Mouse (Mus musculus) midbrain, embryonic 12.5 days (tissue): Measurements from ENCODE around the gene Lyrm4. TPM values are rescaled to one million over a fixed set of nuclear protein-coding genes. Genes with fewer than 3 reads are reported as not detected.

Experiments used
- ATAC-seq: fragments of 200-750 bp; cut with Nextera tagmentation; 2 replicates; pipeline ENCODE4 v1.8.0; 2017; ENCODE audit warnings: low read depth, moderate TSS enrichment, moderate library complexity; ENCODE audit not compliant: low FRiP score
- H3K27ac ChIP-seq: fragments of 300-500 bp; sonication (generic); replicated peaks from 2 replicates; pipeline ENCODE4 v1.5.1; 2016; ENCODE audit warnings: mild to moderate bottlenecking
- H3K27me3 ChIP-seq: fragments of 300-500 bp; sonication (generic); 2 replicates; pipeline ENCODE4 v1.6.1; 2016; ENCODE audit warnings: mild to moderate bottlenecking
- H3K36me3 ChIP-seq: fragments of 300-500 bp; sonication (generic); 2 replicates; pipeline ENCODE4 v1.6.1; 2016
- H3K4me1 ChIP-seq: fragments of 300-500 bp; sonication (generic); 2 replicates; pipeline ENCODE4 v1.6.1; 2016
- H3K4me2 ChIP-seq: fragments of 300-500 bp; sonication (generic); replicated peaks from 2 replicates; pipeline ENCODE4 v1.6.1; 2016; ENCODE audit warnings: mild to moderate bottlenecking, moderate library complexity
- H3K4me3 ChIP-seq: fragments of 300-500 bp; sonication (generic); 2 replicates; pipeline ENCODE4 v1.5.1; 2016; ENCODE audit warnings: mild to moderate bottlenecking
- H3K9ac ChIP-seq: fragments of 300-500 bp; sonication (generic); replicated peaks from 2 replicates; pipeline ENCODE4 v1.6.1; 2016; ENCODE audit warnings: mild to moderate bottlenecking, moderate library complexity
- H3K9me3 ChIP-seq: fragments of 300-500 bp; sonication (generic); 2 replicates; pipeline ENCODE4 v1.6.1; 2016; ENCODE audit warnings: mild to moderate bottlenecking
- WGBS: fragments of 180-500 bp; shearing (Covaris S2); methylation state at CpG from one replicate; pipeline ENCODE4 v1.1.7; 2016; 5-methylcytosine and 5-hydroxymethylcytosine counted together
- polyA plus RNA-seq: library from polyadenylated mRNA; unstranded; fragments of >200 nt; fragmentation: Nextera tagmentation; extraction: Ambion mirVana; gene quantifications from 2 replicates; pipeline ENCODE4 v1.2.1, GENCODE M21; 2016

Gene Lyrm4
- polyA plus RNA-seq, 1 experiment from 2014 or later, result 22.1 TPM

GRCm38 (mm10) chr13:36087427-36087826 lies 29.9 kb downstream of the Lyrm4 start:
- WGBS, result 95% methylated on average over 2 of the region's 2 CpGs
- Histone ChIP-seq H3K4me1 (no peaks in the 10 kb centered on the region), H3K36me3 (peaks cover 4% of the 10 kb centered on the region; the same call in 1 of the 2 replicates), H3K27ac (no peak overlapping the region), H3K4me2 (no peak overlapping the region), H3K4me3 (no peak overlapping the region), H3K27me3 (no peaks in the 10 kb centered on the region), H3K9me3 (no peaks in the 10 kb centered on the region), H3K9ac (no peak overlapping the region)
- no peak for ATAC-seq

DNA sequence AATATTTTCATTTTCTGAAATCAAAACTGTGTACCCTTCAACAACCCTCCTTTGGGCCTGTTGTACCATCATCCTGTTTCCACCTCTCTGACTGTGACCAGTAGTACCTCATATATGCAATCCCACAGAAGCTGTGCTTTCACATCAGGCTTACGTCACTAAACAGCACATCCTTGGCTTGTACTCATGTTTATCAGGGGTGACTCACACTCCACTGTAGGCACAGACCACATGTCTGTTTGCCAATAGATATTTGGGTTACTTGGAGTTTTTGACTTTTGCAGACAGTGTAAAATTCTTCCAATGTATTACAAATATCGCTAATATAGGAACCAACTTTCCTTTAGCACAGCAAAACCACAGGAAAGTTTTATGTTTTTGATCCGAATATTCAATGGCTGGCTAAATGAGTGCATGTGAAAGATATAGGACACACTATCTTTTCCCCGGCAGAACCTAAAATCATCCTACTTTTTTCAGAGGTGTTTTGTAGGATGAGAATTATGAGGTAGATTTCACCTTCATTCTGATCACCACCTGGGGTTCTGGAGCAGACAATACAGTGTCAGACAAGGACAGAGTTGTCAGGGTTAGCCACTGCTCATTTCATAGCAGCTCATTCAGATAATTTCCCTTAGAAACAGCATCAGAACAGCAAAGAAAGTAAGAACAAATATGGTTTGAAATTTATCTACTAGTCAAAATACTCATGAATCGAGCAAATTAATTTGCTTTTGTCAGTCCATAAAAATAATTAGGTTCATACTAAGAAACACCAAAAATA lies 30.5 kb downstream of the Lyrm4 start:
- H3K9me3 ChIP-seq, result no peaks in the 10 kb centered on the region
- no peak overlapping the region for H3K27ac ChIP-seq
- H3K4me3 ChIP-seq, result no peak overlapping the region
- no peak for ATAC-seq
- no peaks in the 10 kb centered on the region for H3K4me1 ChIP-seq
- no peak overlapping the region for H3K4me2 ChIP-seq
- H3K36me3 ChIP-seq, result peaks cover 4% of the 10 kb centered on the region; the same call in 1 of the 2 replicates
- no peaks in the 10 kb centered on the region for H3K27me3 ChIP-seq
- WGBS, result 95% methylated on average over 5 of the region's 5 CpGs
- no peak overlapping the region for H3K9ac ChIP-seq

- Histone ChIP-seq H3K4me3 (no peak overlapping the region), H3K27me3 (no peaks in the 10 kb centered on the region), H3K4me1 (no peaks in the 10 kb centered on the region), H3K36me3 (peaks cover 4% of the 10 kb centered on the region), H3K4me2 (no peak overlapping the region), H3K9ac (no peak overlapping the region), H3K27ac (no peak overlapping the region), H3K9me3 (no peaks in the 10 kb centered on the region)
- ATAC-seq, result no peak
- 91% methylated on average over 3 of the region's 3 CpGs for whole genome bisulfite sequencing
These were observed 31.4 kb downstream of the Lyrm4 start for GRCm38 (mm10) chr13:36085971-36086370.

GRCm38 (mm10) chr13:36084701-36085100 lies 32.6 kb downstream of the Lyrm4 start:
- Histone ChIP-seq H3K4me2 (no peak overlapping the region), H3K9ac (no peak overlapping the region), H3K4me1 (no peaks in the 10 kb centered on the region), H3K4me3 (no peak overlapping the region), H3K36me3 (peaks cover 4% of the 10 kb centered on the region), H3K9me3 (no peaks in the 10 kb centered on the region), H3K27ac (no peak overlapping the region), H3K27me3 (no peaks in the 10 kb centered on the region)
- ATAC-seq, result no peak
- 88% methylated on average over 3 of the region's 3 CpGs for WGBS

DNA sequence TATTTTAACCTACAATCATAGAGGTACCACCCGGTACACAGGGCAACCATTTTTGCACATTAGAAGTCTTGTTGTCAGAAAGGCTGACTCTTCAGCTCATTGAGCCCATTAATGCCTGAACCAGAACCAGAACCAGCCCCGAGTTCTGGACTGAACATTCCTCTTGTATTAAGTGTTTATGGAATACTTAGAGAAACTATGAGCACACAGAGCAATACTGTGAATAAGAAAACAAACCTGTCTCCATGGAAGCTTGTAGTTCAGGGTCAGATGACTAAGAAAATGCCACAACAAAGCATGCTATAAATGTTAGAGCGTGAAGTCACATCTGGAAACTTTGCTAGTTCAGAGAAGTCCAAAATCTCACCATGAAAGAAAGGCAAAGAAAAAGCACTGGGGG lies 35.7 kb downstream of the Lyrm4 start:
- H3K9me3 ChIP-seq, result no peaks in the 10 kb centered on the region
- no peak overlapping the region for H3K9ac ChIP-seq
- no peaks in the 10 kb centered on the region; the same call in 1 of the 2 replicates for H3K36me3 ChIP-seq
- H3K4me1 ChIP-seq, result no peaks in the 10 kb centered on the region
- WGBS, result 85% methylated on average over 3 of the region's 3 CpGs
- H3K4me3 ChIP-seq, result no peak overlapping the region
- no peak overlapping the region for H3K4me2 ChIP-seq
- H3K27me3 ChIP-seq, result no peaks in the 10 kb centered on the region
- ATAC-seq, result no peak
- no peak overlapping the region for H3K27ac ChIP-seq

DNA sequence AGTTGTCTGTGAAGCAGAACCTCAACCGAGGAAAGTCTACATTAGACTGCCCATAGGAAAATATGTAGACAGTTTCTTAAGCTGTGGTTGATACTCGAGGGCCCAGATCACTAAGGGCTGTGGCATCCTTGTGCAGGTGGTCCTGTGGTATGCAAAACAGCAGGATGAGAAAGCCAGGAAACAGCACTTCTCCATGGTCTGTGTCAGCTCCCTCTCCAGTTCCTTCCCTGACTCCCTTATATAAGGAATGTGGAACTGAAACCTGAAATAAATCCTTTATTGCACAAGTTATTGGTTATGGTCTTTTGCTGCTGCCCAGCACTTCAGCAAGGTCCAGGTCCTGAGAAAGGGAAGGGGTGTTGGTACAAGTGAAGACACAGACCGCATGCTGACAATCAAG lies 42.8 kb downstream of the Lyrm4 start:
- WGBS, result 93% methylated on average over 3 of the region's 3 CpGs

GRCm38 (mm10) chr13:36066676-36067075 lies 50.6 kb downstream of the Lyrm4 start:
- Histone ChIP-seq H3K9ac (no peak overlapping the region), H3K36me3 (no peaks in the 10 kb centered on the region), H3K4me3 (no peak overlapping the region), H3K27ac (no peak overlapping the region), H3K9me3 (no peaks in the 10 kb centered on the region), H3K4me1 (no peaks in the 10 kb centered on the region), H3K27me3 (no peaks in the 10 kb centered on the region), H3K4me2 (no peak overlapping the region)
- 63% methylated on average over 2 of the region's 2 CpGs for WGBS
- no peak for ATAC-seq

More for the DNA sequence above, 42.8 kb downstream of the Lyrm4 start:
- Histone ChIP-seq H3K27ac (no peak overlapping the region), H3K36me3 (no peaks in the 10 kb centered on the region), H3K4me1 (no peaks in the 10 kb centered on the region), H3K27me3 (no peaks in the 10 kb centered on the region), H3K9me3 (no peaks in the 10 kb centered on the region), H3K4me2 (no peak overlapping the region), H3K4me3 (no peak overlapping the region), H3K9ac (no peak overlapping the region)
- no peak for ATAC-seq

- Histone ChIP-seq H3K9me3 (no peaks in the 10 kb centered on the region), H3K27me3 (no peaks in the 10 kb centered on the region), H3K36me3 (no peaks in the 10 kb centered on the region), H3K27ac (no peak overlapping the region), H3K4me3 (no peak overlapping the region), H3K4me1 (peaks cover 6% of the 10 kb centered on the region; the same call in 1 of the 2 replicates), H3K4me2 (no peak overlapping the region), H3K9ac (no peak overlapping the region)
- no peak for ATAC-seq
- 79% methylated on average over 2 of the region's 2 CpGs for WGBS
These were observed 59.8 kb downstream of the Lyrm4 start for GRCm38 (mm10) chr13:36057489-36057888.

- Histone ChIP-seq H3K27ac (no peak overlapping the region), H3K36me3 (no peaks in the 10 kb centered on the region), H3K27me3 (no peaks in the 10 kb centered on the region), H3K4me2 (no peak overlapping the region), H3K9me3 (no peaks in the 10 kb centered on the region), H3K9ac (no peak overlapping the region), H3K4me3 (no peak overlapping the region), H3K4me1 (peaks cover 6% of the 10 kb centered on the region; the same call in 1 of the 2 replicates)
- no peak for ATAC-seq
- 89% methylated on average over 4 of the region's 4 CpGs for WGBS
These were observed 60.4 kb downstream of the Lyrm4 start for GRCm38 (mm10) chr13:36056925-36057324.

- Histone ChIP-seq H3K9ac (no peak overlapping the region), H3K27me3 (no peaks in the 10 kb centered on the region), H3K27ac (no peak overlapping the region), H3K9me3 (no peaks in the 10 kb centered on the region), H3K4me3 (no peak overlapping the region), H3K4me2 (no peak overlapping the region), H3K4me1 (peaks cover 6% of the 10 kb centered on the region; the same call in 1 of the 2 replicates), H3K36me3 (no peaks in the 10 kb centered on the region)
- WGBS, result 73% methylated on average over 1 of the region's 1 CpGs
- no peak for ATAC-seq
These were observed 60.8 kb downstream of the Lyrm4 start for GRCm38 (mm10) chr13:36056509-36056908.

- H3K9me3 ChIP-seq, result no peaks in the 10 kb centered on the region
- H3K36me3 ChIP-seq, result no peaks in the 10 kb centered on the region
- no peak overlapping the region for H3K4me2 ChIP-seq
- no peaks in the 10 kb centered on the region for H3K4me1 ChIP-seq
- H3K27ac ChIP-seq, result no peak overlapping the region
- H3K27me3 ChIP-seq, result no peaks in the 10 kb centered on the region
- ATAC-seq, result no peak
- H3K4me3 ChIP-seq, result no peak overlapping the region
- H3K9ac ChIP-seq, result no peak overlapping the region
- 87% methylated on average over 4 of the region's 4 CpGs for WGBS
These were observed 81.8 kb downstream of the Lyrm4 start for GRCm38 (mm10) chr13:36035528-36035927.

DNA sequence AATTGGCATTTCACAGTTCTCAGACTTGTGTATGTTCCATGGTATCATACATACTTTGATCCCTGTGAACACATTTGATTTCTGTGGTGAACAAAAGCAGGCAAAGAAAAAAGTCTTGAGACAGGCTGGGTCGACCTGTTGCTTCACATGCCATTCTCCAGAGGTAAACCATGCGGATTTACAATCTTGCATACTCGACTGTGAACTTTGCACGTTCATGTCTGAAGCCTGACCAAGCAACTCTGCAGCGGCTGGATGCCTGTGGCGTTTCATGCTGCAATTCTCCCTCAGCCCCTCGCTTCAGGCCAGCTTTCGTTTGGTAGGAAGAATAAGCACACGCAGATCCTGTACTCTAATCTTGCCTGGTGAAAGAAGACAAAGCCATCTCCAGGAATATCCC lies 85.4 kb downstream of the Lyrm4 start:
- 86% methylated on average over 9 of the region's 9 CpGs for WGBS
- Histone ChIP-seq H3K4me2 (no peak overlapping the region), H3K27me3 (no peaks in the 10 kb centered on the region), H3K27ac (no peak overlapping the region), H3K4me3 (no peak overlapping the region), H3K9me3 (no peaks in the 10 kb centered on the region), H3K9ac (no peak overlapping the region), H3K4me1 (no peaks in the 10 kb centered on the region), H3K36me3 (no peaks in the 10 kb centered on the region)
- no peak for ATAC-seq
